Mouse (Mus musculus) thymus, adult 18-20 months (tissue): ENCODE data around the gene Olfr643.

Source experiments
- DNase-seq, 2 experiments: peaks; one replicate each; pipeline ENCODE4 v3.0.0; 2022; ENCODE audit warnings: mixed read lengths in 2 of 2

The Olfr643 gene

DNA sequence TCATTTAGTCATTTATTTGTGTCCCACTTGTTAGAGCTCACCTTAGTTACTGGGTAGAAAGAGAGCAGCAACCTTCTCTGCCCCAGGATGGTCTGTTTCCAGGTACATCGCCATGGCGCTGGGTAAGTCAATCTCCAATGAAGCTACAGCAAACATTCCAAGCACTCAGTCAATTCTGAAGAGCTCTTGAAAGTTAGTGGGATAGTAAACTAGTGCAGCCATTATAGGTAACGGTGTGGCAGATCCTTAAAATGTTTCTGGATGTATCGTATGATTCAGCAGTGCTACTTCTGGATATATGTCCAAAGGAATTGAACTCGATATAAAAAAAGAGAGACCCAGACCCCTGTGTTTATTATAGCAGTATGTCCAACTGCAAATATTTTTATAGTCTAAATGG is at the start of gene Olfr643:
Gene Olfr643, minus strand, starts transcription at position 101 of the 400 bp plus-strand sequence.
- no peak for DNase-seq

- no peak for DNase-seq
These were observed 46.1 kb upstream of the Olfr643 start, which contains the start of gene Olfr648 for GRCm38 (mm10) chr7:104183292-104183691. TSS of gene Olfr648 (minus strand) at chr7:104183392.

DNA sequence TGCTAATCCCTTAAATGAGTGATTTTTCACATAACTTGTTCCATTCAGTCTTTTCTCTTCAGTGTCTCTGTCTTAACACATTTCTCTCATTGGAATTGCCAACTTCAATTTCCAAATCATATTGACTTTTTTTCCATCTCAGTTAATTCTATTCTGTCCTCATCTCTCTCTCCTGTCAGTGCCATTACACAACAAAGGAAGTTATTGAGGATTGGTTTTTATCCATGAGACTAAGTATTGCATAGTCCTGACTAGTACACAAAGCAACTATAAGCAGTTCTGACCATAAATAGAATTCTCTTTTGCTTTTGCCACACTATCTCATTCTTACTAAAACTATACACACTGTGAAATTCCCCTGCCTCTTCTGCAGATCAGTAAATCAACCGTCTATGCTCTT is 41.9 kb upstream of the Olfr643 start:
- DNase-seq = no peak

GRCm38 (mm10) chr7:104178422-104179054 is 41.3 kb upstream of the Olfr643 start:
- DNase-seq = no peak

DNA sequence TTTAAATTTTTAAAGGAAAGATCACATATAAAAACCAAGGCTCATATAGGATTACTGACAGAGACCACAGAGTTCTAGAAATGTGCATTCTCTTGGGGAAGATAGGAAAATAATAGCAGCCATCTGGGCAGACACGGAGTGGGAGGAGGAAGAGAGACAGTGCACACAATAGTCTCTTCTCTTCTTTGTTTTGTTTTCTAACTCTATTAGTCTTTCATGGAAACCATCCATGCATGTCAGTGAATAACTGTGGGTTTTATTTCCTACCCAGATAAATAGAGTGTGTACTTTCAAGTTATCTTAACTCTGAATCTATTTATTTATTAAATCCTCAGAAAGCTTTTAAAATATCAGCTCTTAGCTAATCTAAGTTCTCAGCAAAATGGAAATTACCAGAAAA is 37.9 kb upstream of the Olfr643 start:
- DNase-seq = no peak

- peak in 1 of 2 experiments; percentile 9 for DNase-seq
These were observed 32.5 kb upstream of the Olfr643 start for GRCm38 (mm10) chr7:104169634-104170204.

- no peak for DNase-seq
These were observed 29.9 kb upstream of the Olfr643 start for GRCm38 (mm10) chr7:104167105-104167504.

DNA sequence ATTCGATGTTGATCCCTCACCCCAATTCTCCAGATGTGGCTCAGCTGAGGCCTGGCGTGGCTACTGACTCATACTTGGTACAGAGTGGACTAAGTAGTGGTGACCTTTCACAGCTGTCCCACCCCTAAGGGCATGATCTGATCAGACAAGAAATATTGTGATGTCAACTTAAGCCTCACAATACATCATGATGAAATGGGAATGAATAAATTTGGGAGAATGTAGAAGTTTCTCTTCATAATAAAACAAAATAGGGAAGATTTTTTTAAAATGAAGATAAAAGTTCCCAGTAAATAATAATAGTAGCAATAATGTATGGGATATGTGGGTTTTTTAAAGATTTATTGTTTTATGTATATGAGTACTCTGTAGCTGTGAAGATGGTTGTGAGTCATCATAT is 13.3 kb upstream of the Olfr643 start, which contains the start of gene Ubqlnl:
Gene Ubqlnl, minus strand, starts transcription at position 101 of the 400 bp plus-strand sequence.
- no peak for DNase-seq

GRCm38 (mm10) chr7:104143179-104143578 is 6.0 kb upstream of the Olfr643 start, which contains the start of gene Ubqln3:
TSS of gene Ubqln3 (minus strand) at chr7:104143279.
- no peak for DNase-seq

GRCm38 (mm10) chr7:104129726-104130125 is 7.5 kb downstream of the Olfr643 start, which contains the start of gene Ubqln5:
TSS of gene Ubqln5 (minus strand) at chr7:104129826.
- DNase-seq = no peak

DNA sequence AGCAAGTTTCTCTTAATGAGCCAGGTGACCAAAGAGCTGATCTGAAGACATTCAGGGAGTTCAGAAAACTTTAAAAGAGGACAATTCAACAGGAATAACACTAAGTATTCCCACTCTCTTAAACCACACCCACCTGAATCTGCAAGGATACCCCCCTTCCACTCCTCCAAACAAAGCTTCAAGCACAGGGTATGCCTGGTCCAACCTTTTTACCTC is 32.5 kb downstream of the Olfr643 start, which contains the start of gene Olfr646:
Gene Olfr646, plus strand, starts transcription at position 117 of the 216 bp plus-strand sequence.
- no peak for DNase-seq

- no peak for DNase-seq
These were observed 33.1 kb downstream of the Olfr643 start for GRCm38 (mm10) chr7:104103913-104104756.

DNA sequence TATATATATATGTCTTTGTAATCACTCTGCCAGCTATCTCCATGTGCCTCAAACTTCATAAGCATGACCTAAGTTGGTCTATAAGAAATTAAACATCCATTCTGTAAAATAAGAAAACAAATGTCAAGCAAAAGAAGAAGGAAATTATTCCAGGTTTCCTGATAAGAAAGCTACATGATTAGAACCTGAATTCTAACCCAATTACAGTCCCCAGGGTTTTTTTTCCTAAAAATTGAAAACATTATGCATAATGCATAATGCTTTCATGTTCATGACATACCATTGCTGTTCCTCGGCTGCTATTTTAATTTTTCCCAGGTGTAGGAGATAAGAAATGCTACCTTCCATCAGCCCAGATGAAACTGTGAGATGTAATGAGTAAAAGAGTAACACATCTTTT is 51.8 kb downstream of the Olfr643 start, which contains the start of gene Olfr645:
Gene Olfr645, minus strand, starts transcription at position 101 of the 400 bp plus-strand sequence.
- no peak for DNase-seq

DNA sequence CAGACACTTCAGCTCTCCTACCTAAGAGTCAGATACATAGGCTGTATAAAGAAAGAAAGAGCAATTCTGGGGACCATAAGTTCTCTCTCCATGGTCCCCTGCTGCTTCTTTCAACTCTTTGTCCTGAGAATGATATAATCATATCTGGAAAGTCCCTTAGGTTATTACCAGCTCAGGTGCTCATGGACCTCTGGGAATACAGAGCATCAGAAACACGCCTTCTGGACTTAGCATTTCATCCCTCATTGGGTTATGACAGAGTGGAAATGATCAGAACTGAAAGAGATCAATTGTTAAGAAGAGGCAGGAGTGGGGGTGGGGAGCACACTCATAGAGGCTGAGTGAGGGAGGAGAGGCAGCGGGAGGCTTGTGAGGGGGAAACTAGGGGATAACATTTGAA is 65.4 kb downstream of the Olfr643 start, which contains the start of gene Olfr644:
Gene Olfr644, minus strand, starts transcription at position 101 of the 400 bp plus-strand sequence.
- no peak for DNase-seq

DNA sequence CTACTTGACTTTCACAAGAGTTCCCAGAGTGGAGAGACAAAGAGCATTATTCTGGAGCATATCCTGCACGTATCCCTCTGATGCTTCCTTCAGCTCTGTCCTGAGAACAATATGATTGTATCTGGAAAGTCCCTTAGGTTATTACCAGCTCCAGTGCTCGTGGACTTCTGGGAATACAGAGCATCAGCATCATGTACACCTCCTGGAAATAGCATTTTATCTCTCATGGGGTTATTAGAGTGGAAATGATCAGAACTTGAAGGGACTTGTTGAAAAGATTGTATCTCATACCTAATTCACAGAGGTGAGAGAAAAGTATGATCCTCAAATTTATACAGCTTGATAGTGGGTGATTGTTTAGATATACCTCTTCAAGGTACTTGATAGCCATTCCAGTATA is 75.9 kb downstream of the Olfr643 start, which contains the start of gene 4930516K23Rik:
Gene 4930516K23Rik, minus strand, starts transcription at position 101 of the 400 bp plus-strand sequence.
- DNase-seq = no peak

GRCm38 (mm10) chr7:104059215-104059614 is 78.0 kb downstream of the Olfr643 start:
- DNase-seq = no peak

DNA sequence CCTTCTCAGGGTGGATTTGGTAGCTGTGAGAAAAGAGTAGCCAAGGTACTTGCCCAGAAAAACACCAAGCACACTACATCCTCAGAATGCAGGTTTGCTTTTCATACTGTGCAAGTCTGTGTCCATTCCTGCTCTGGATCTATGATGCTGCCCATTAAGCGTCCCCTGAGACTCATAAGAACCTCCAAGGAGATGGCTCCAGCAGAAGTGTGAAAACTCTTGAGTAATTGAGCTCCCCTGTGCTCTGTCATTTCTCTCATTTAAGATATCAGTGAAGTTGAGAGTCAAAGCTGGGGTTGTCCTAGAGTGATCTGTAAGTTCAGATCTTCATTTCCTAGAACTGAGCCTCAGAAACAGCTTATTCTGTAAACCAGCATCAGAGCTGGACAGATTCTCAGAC is 84.6 kb downstream of the Olfr643 start, which contains the start of gene Olfr642:
Gene Olfr642, minus strand, starts transcription at position 101 of the 400 bp plus-strand sequence.
- no peak for DNase-seq

GRCm38 (mm10) chr7:104050745-104051144 is 86.5 kb downstream of the Olfr643 start:
- no peak for DNase-seq

- DNase-seq = no peak
These were observed 102.1 kb downstream of the Olfr643 start, which contains the start of gene Olfr641 for GRCm38 (mm10) chr7:104035145-104035544. TSS of gene Olfr641 (plus strand) at chr7:104035445.

GRCm38 (mm10) chr7:104026978-104027377 is 110.2 kb downstream of the Olfr643 start:
- no peak for DNase-seq

DNA sequence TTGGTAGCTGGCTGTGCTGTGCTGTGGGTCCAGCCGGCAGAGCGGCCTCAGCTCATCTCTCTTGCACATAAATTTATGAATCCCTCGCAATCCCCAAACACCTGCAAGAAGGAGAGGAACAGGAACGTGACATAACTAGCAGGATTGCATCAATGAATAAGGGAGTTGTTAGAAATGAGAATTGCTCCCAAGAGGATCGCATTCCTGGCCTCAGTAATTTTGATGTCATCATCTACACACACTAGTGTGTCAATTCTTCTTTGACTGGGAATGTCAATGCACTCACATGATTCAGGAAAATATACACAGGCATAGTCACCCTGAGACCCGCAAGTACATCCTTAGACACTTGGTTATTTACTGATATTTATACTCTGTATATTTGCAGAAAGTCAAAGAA is 111.7 kb downstream of the Olfr643 start, which contains the start of gene Olfr640:
Gene Olfr640, minus strand, starts transcription at position 101 of the 400 bp plus-strand sequence.
- no peak for DNase-seq

GRCm38 (mm10) chr7:104021651-104022050 is 115.6 kb downstream of the Olfr643 start:
- DNase-seq = no peak

- DNase-seq = no peak
These were observed 118.3 kb downstream of the Olfr643 start for GRCm38 (mm10) chr7:104018953-104019352.
